Mouse (Mus musculus): ENCODE measurements at regions not wholly inside any gene's neighbourhood (a gene's known extent, or its start where the extent isn't known, plus 50 kb on each side); places are given as distances from the start of the nearest gene placed in this dataset.

DNA sequence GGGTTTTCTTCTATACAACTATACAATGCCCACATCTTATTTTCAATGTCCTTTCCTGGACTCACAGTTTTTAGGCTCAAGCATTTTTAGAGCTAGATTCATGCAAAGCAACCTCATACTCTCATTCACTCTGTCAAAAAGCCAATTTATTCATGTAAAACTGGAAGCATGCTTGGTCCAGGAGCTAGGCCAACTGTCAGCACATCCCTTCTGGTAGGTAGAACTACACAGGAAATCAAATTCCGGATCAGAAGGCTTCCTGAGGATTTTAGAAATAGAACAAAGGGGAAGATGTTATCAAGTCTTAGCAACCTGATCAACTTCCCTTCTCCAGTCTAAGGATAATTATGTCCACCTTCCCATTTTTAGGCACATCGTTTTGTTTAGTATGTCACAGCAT, 432.4 kb upstream of the Tbl1xr1 start:
- H3K27me3 ChIP-seq (replicated peaks), result no peaks in the 10 kb centered on the region
- no peaks in the 10 kb centered on the region for H3K79me2 ChIP-seq (replicated peaks; ENCODE audit: control insufficient read depth, extremely low read depth, insufficient read depth, poor library complexity, severe bottlenecking)
- dilution Hi-C loops (cut with MboI; ENCODE audit: extremely low pct_ligation_motif_present, extremely low pct_unique_long_range_greater_than_20kb, low sequenced_read_pairs), result no loop called here
- H3K4me1 ChIP-seq (ENCODE audit: control insufficient read depth in 1 of 2, insufficient read depth in 2 of 2), result peaks cover 0 to 2% of the 10 kb centered on the region in 2 experiments; a peak in 2 of 4 replicates
- H3K9ac ChIP-seq (ENCODE audit: insufficient read depth, low read depth), result no peak overlapping the region
- in situ Hi-C loops (cut with MboI; ENCODE audit: low pct_ligation_motif_present, low pct_unique_long_range_greater_than_20kb, low sequenced_read_pairs), result no loop called here
- TF ChIP-seq MAZ (IDR thresholded peaks at IDR 0.05; ENCODE audit: low read depth, low read length), result no peak
- no peak for TF ChIP-seq ZMIZ1 (IDR thresholded peaks at IDR 0.05; ENCODE audit: low read depth, low read length)
- no peak for TF ChIP-seq KAT2A (IDR thresholded peaks at IDR 0.05; ENCODE audit: insufficient replicate concordance, low read length)
- TF ChIP-seq MEF2A (IDR thresholded peaks at IDR 0.05; ENCODE audit: borderline replicate concordance, low read depth, low read length), result no peak
- no peak for TF ChIP-seq JUND (conservative IDR thresholded peaks at IDR 0.05; ENCODE audit: low read depth, low read length)
- TF ChIP-seq TBP (conservative IDR thresholded peaks at IDR 0.05; ENCODE audit: low read depth, low read length), result no peak
- TF ChIP-seq ZNF384 (IDR thresholded peaks at IDR 0.05; ENCODE audit: low read depth, low read length), result no peak
- no peak overlapping the region for H3K27ac ChIP-seq (ENCODE audit: insufficient read depth, low read depth)
- H3K9me3 ChIP-seq (replicated peaks; ENCODE audit: low read length), result no peaks in the 10 kb centered on the region
- no peak overlapping the region for H3K4me2 ChIP-seq (ENCODE audit: insufficient read depth, low read depth, poor library complexity, severe bottlenecking)
- no peak overlapping the region for H3K4me3 ChIP-seq (replicated peaks in 1 of 3; ENCODE audit: low read depth in 2 of 3, low read length in 2 of 3, poor library complexity in 1 of 3)
- DNase-seq (ENCODE audit: extremely low read depth), result no peak
- no peaks in the 10 kb centered on the region for H3K36me3 ChIP-seq (replicated peaks in 1 of 2; ENCODE audit: control insufficient read depth in 1 of 2, insufficient read depth in 1 of 2, low read length in 1 of 2)

DNA sequence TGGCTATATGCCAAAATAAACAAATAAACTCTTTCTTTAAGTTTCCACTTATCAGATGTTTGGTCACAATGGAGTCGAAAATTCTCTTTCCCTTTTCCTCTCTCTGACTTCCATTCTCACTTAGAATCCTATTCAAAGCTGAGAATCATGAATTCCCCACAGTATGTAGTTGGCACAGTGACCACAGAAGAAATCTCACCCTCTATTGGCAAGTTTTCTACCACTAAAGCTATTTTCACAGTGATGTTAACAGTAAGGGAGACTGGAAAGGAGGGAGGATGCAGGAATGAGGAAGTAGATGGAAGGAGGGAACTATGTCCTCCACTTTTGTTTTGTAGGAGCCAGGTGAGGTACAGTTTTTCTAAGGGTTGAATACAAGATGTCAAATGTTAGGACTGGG, 431.2 kb upstream of the Tbl1xr1 start:
- H3K9me3 ChIP-seq (replicated peaks; ENCODE audit: low read length), result no peaks in the 10 kb centered on the region
- H3K4me1 ChIP-seq (ENCODE audit: control insufficient read depth in 1 of 2, insufficient read depth in 2 of 2), result no peaks in the 10 kb centered on the region
- H3K27me3 ChIP-seq (replicated peaks), result no peaks in the 10 kb centered on the region
- dilution Hi-C loops (cut with MboI; ENCODE audit: extremely low pct_ligation_motif_present, extremely low pct_unique_long_range_greater_than_20kb, low sequenced_read_pairs) (no loop called here), in situ Hi-C loops (cut with MboI; ENCODE audit: low pct_ligation_motif_present, low pct_unique_long_range_greater_than_20kb, low sequenced_read_pairs) (no loop called here)
- H3K36me3 ChIP-seq (replicated peaks in 1 of 2; ENCODE audit: control insufficient read depth in 1 of 2, insufficient read depth in 1 of 2, low read length in 1 of 2), result no peaks in the 10 kb centered on the region
- H3K4me2 ChIP-seq (ENCODE audit: insufficient read depth, low read depth, poor library complexity, severe bottlenecking), result no peak overlapping the region
- no peak overlapping the region for H3K9ac ChIP-seq (ENCODE audit: insufficient read depth, low read depth)
- DNase-seq (ENCODE audit: extremely low read depth), result no peak
- no peak for TF ChIP-seq CHD1 (IDR thresholded peaks at IDR 0.05; ENCODE audit: low read depth, low read length)
- TF ChIP-seq CHD2 (IDR thresholded peaks at IDR 0.05; ENCODE audit: low read length), result no peak
- TF ChIP-seq UBTF (IDR thresholded peaks at IDR 0.05; ENCODE audit: low read depth, low read length), result no peak
- no peak for TF ChIP-seq CTCF (conservative IDR thresholded peaks at IDR 0.05 in 1 of 2, IDR thresholded peaks at IDR 0.05 in 1 of 2; ENCODE audit: low read depth in 2 of 2, low read length in 2 of 2)
- no peak for TF ChIP-seq ZMIZ1 (IDR thresholded peaks at IDR 0.05; ENCODE audit: low read depth, low read length)
- TF ChIP-seq PAX5 (IDR thresholded peaks at IDR 0.05; ENCODE audit: low read length), result no peak
- TF ChIP-seq RCOR1 (conservative IDR thresholded peaks at IDR 0.05; ENCODE audit: low read depth, low read length), result no peak
- TF ChIP-seq BHLHE40 (IDR thresholded peaks at IDR 0.05; ENCODE audit: low read depth, low read length), result no peak
- TF ChIP-seq ZNF384 (IDR thresholded peaks at IDR 0.05; ENCODE audit: low read depth, low read length), result no peak
- TF ChIP-seq ZC3H11A (IDR thresholded peaks at IDR 0.05; ENCODE audit: low read depth, low read length), result no peak
- TF ChIP-seq ELF1 (IDR thresholded peaks at IDR 0.05; ENCODE audit: low read depth, low read length), result no peak
- TF ChIP-seq RAD21 (IDR thresholded peaks at IDR 0.05; ENCODE audit: low read depth, low read length), result no peak
- TF ChIP-seq SMC3 (IDR thresholded peaks at IDR 0.05; ENCODE audit: low read depth, low read length), result no peak
- TF ChIP-seq POLR2A (IDR thresholded peaks at IDR 0.05; ENCODE audit: low read depth, low read length), result no peak
- no peak for TF ChIP-seq IRF4 (IDR thresholded peaks at IDR 0.05; ENCODE audit: low read depth, low read length)
- no peak for TF ChIP-seq MYC (IDR thresholded peaks at IDR 0.05; ENCODE audit: low read depth, low read length)
- no peak for TF ChIP-seq HCFC1 (IDR thresholded peaks at IDR 0.05; ENCODE audit: low read depth, low read length)
- no peaks in the 10 kb centered on the region for H3K79me2 ChIP-seq (replicated peaks; ENCODE audit: control insufficient read depth, extremely low read depth, insufficient read depth, poor library complexity, severe bottlenecking)
- no peak overlapping the region for H3K27ac ChIP-seq (ENCODE audit: insufficient read depth, low read depth)
- H3K4me3 ChIP-seq (replicated peaks in 1 of 3; ENCODE audit: low read depth in 2 of 3, low read length in 2 of 3, poor library complexity in 1 of 3), result no peak overlapping the region

All from CH12.LX (cell line).